Mouse (Mus musculus) left cerebral cortex, postnatal 36 days (tissue): ENCODE data around the gene Slc35f5. TPM values are rescaled to one million over a fixed set of nuclear protein-coding genes. Genes with fewer than 3 reads are reported as not detected.
"Not testable (repeated sequence)": the region's sequence is repeated elsewhere in the genome, so short reads cannot be mapped to it uniquely, and the experiment has no call there.

Experiments used
- DNase-seq, 2 experiments: peaks; one replicate each; pipeline ENCODE4 v3.0.0; 2021 to 2022; ENCODE audit warnings: low spot score in 2 of 2, mixed read lengths in 1 of 2
- intact Hi-C: fragments of 180-260 bp; cut with DNase I; formaldehyde crosslinking; loops from one replicate; pipeline ENCODE4 v1.15.1; 2025
- total RNA-seq, 2 experiments: library from RNA; stranded (reverse); gene quantifications; 2 replicates each; pipeline ENCODE4 v1.2.3; 2021

Slc35f5 gene
- 10 to 100 TPM; 22.8 to 24.4 TPM for total RNA-seq

DNA sequence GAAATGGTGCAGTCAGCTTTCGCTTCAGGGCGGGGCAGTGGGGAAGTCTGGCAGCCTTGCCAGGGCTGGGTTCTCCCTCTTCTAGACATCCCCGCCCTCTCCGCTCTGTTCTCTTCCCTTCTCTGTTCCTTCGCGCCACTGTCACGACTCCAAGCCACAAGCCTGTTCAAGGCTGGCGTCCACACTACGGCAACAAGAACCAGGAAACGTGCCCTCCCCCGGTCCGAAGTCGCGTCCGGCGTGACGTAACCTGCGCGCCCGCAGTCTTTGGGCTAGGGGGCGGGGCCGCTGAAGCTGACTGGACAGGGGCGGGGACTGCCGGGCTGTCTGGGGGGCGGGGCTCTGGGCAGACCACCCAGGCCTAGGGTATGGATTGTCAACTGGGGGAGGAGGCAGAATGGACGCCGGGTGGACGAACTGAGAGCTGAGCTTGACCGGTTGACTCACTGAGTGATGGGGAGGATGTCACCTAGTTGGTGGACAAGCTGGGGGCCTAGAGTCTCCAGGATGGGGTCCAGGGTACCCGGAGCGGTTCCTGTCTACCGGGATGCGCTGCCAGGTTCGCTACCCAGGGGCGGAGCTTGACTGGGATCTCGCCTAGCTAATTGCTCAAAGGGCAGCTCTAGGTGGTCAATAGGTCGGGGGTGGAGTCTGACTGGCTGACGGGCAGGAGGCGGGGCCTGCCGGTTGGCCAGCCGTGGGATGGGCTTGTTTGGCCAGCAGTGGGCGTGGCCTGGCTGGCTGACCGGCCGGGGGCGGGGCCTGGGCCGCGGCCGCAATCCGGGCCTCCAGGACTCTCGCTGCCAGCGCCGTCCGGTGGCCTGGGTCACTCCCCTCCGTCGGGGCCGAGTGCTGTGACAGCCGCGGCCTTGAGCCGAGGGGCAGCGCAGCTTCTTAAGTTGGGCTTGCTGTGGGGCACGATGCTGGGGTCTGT, at the start of gene Slc35f5:
Slc35f5 (plus strand) TSS at position 337 of the 934 bp plus-strand sequence.
- intact Hi-C loops: loop anchor here (1.0 to 10.0 kb wide), 2 partner anchors 125 to 156 kb away; partner anchors contain the start of gene Actr3
- peak; percentile 95 to 97 for DNase-seq

DNA sequence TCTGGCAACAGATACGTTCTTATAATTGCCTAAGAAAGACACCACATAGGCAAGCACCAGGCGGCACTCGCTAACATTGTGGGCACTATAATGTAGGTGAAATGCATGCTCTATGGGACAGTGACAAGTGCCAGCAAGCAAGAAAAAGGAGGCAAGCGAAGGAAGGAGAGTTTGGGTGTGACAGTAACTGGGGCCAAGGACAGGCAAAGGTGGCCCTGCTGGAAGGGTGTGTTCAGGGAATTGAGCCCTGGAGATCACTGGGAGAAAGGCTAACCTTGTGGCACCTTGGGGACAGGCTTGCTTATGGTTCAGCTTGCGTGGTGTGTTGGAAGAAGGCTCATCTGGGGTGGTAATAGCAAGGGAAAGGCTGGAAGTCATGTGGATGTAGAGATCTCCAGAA, 45.7 kb upstream of the Slc35f5 start:
- no peak for DNase-seq
- intact Hi-C loops: no loop called here

DNA sequence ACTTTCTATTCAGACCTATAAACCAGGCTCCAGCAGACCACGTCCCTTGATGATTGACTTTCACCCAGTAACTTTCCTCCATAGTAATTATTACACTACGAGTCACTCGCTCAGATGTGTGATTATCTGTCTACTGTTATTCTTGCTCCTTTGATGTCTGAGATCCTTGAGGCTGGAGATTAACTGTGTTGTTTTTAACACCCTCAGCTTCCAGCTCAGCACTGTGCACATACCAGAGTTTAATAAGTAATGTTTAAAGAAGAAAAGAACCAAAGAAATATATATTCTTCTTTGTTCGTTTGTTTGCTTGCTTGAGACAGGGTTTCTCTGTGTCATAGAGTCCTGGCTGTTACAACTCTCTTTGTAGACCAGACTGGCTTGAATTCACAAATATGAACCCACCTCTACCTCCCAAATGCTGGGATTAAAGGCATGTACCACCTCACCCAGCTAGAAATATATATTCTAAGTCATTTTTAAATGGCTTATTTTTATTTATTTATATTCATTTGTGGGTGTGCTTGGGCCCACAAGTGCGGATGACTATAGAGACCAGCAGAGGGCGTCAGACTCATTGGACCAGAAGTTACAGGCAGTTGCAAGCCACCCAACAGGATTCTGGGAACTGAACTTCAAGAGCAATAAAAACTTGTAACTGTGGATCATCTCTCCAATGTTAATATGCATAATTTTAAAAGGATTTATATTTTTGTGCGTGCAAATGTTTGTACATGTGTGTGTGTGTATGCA, 43.3 kb upstream of the Slc35f5 start:
- DNase-seq: no peak

DNA sequence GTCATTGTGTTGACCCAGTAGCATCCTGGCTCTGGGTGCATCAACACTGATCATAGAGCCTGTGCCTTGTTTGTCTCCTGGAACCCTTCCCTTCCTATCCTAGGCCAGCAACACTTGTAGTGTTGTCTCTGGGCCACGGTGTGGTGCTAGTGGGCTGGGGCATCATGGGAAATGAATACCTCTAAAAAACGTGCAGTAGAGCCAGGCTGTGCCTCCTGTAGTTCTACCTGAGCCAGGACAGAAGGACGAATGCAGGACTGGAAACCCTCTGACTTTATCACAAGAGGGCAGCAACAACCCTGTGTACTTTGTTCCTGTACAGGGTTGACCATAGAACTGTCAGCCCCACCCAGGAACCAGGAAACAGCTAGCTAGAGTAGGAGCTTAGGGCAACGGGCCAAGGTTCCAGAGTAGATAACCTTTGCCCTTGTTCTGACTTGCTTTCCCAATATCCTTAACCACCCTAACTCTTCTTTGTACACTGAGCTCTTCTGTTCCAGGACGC, 41.2 kb upstream of the Slc35f5 start:
- no peak for DNase-seq
- intact Hi-C loops: no loop called here

More for the DNA sequence above, 43.3 kb upstream of the Slc35f5 start:
- intact Hi-C loops: no loop called here

DNA sequence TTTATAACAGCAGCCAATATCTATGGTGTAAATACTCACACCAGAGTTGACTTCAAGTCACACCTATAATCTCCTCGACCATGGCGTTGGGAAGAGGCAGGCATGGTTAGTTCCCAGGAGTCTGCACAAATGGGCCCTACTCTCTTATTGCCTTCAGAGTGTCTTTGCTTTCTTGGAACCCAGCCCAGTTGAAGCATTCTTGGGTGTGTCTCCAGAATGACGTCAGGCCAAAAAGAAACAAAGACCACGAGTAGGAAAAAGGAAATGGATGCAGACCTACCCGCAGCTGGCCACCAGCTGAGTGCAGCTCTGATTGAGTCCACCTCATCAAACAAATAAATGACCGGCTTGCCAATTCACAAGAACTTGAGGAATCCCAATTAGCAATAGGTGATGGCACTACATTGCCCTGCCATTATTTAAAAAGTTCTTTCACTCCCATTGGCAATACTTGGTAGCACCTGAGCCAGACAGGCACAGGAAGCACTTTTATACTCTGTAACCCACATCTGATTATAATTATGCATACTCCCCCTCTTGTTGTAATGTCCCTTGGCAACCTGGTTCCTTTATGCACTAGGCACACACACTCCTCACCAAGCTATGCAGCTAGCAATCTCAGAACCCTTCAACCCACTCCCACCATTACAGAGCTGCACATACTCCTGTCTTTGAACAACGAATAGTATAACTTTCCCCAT, 34.3 kb upstream of the Slc35f5 start:
- no peak for DNase-seq
- intact Hi-C loops: no loop called here

DNA sequence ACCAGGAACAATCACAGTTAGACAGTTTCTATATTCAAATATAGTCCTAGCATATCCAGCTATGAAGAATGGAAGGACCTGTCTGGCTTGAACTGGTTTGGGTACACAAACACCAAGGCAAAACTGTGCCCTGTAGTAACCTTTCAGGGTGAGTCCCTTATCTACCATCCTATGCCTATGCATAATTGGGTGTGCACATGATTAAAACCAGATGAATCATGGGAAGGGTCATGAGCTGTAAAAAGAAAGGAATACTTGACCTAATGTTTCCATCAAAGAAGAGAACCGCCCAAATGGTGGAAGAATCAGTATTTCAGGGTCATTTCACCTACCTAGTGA, 33.8 kb upstream of the Slc35f5 start:
- DNase-seq: no peak
- intact Hi-C loops: no loop called here

DNA sequence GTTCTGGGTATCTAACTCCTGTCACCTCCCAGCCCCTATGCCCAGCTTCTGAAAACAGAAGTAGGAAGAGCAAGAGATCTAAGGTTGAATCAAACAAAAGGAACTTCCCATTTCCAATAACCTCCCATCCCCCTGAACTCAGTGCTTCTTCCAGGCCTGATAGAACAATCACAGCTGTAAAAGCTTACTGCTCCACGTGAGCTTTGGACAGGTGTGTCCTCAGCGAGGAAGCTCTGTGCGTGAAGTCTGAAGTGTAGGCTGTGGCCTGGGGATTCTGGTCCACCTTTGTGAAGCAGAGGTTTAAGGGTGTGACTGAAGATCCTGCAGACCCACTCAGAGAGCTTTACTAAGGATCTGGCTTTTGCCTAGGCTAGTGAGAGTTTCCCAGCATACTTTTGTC, 33.0 kb upstream of the Slc35f5 start:
- DNase-seq: no peak
- intact Hi-C loops: no loop called here

DNA sequence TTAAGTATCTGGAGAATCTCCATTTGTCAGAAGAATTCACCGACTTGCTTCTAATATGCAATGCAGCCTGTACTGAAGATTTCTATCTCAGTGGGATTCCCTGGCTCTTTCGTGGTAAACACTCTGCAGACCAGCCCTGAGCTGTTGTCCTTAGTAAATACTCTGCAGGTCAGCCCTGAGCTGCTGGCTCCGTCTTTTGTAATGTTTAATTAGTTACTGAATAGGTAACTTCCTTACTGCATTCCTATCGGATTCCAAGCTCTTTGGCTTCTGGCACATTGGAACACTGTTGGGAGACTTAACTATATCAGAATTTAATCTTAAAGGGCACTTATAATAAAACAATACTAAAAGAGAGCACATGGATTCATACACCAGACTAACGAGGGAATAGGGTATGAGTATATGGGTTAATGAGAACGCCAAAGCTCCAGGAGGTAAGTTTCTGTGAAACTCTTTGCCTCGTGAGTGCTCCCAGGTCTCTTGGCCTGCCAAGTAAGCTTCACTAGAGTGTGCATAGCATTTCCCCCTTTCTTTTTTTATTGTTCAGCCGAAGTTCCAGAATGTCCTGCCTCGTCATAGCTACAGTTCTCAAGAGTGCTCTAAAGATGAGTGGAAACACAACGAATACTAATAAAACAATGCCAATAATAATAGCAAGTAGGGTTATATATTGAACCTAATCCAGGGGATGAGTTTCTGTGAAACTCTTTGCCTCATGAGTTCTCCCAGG, 27.0 kb upstream of the Slc35f5 start:
- DNase-seq, intact Hi-C loops: not testable (repeated sequence)

DNA sequence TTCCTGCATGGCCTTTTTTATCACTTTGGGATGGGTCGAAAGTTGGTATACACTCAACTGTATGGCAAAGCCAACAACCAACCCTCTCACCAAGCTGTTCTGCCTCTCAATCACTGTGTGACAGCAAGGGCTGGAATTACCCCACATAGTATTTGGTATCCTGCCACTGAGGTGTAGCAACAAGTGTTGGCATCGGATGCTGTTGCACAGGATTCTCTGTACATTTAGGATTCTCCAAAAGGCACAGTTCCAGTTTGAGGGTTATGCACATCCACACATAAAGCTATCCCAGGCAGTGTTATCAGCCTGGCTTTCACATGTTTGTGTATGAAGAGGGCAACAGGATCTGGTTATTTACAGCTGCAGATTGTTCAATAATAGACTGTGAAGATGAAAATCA, 23.3 kb upstream of the Slc35f5 start:
- intact Hi-C loops: no loop called here
- DNase-seq: no peak

DNA sequence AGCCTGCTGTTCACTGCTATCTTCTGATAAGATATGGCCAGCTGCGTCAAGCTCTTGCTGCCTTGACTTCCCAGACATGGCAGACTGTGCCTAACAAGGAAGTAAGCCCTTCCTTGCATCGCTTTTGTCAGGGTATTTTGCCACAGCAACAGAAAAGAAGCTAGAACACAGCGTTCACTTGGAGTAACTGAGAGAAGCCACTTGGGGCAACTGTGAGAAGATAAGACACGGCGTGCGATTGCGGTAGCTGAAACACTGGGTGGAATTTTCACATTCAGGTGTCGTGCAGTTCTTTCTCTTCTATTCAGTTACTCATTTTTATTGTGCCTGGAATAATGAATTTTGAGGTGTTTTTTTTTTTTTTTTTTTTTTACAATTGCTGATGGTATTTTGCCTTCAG, 22.6 kb upstream of the Slc35f5 start:
- no peak for DNase-seq
- intact Hi-C loops: no loop called here

DNA sequence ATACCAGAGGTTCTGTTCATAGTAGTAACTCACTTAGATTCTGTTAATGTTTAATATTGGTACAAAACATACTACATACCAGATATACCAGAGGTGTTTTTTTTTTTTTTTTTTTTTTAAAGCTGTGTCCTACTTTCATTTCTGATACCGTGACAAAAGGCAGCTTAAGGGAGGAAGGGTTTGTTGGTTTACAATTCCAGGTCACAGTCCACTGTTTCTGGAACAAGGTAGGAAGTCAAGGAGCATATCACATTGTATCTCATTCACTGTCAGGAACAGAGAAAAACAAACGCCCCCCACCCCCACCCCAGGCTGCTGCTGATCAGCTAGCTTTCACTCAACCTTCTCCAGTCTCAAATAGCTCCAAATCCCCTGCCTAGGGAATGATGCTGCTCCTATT, 21.1 kb upstream of the Slc35f5 start:
- intact Hi-C loops: no loop called here
- DNase-seq: no peak

DNA sequence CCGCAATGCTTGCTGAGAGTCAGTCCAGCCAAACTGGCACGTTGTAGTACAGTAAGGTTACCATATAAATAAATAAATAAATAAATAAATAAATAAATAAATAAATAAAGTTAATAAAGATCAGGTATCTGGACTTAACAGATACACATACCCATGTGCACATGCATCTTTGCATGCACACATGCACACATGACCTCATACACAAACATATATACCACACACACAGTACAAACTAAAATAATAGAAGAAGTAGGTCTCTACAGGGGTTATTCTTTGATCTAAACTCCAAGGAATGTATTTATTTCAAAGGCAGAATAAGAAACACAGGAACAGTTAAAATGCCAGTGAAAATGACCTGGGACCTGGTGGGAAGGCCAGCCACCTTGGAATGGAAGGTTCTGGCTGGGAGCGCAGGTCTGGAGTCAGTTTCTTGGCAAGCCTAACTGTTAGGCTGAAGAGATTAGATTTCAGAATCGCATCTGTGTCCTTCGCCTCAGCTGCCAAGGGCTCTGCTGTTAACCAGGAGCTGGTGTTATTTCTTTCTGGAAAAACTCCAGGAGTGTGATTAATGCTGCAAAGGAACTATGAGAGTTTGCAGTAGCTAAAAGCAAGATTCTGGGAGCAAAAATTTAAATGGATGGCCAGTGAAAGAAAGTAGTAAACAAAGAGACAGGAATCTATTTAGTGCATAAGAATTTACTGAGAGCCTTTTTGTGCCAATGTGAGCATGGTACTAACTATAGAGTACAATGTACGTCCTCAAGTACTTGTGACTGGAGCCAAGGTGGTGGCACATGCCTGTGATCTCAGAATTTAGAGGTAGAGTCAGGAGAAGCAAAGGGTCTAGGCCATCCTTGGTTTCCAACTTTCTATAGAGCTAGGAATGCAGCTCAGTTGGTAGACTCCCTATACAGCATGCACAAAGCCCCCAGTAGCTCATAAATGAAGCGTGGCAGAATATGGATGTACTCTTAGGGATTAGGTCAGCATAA, 18.1 kb upstream of the Slc35f5 start:
- DNase-seq: no peak
- intact Hi-C loops: no loop called here

DNA sequence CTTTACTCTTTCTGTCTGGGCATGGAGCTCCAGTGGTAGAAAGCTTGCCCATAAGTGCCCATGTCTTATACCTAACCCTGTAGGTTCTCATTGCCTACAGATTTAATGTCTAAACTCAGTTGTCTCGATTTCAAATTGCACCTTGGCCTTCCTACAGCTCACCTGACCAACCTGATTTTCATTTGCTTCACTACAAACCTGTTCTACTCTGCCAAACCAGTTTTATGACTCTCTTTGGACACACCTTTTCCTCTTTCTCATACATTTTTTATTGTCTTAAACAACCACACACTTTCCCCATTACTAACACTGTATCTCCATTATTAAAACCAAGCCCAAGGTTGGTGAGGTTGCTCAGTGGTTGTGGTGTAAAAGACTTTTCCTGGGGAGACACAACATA, 10.5 kb upstream of the Slc35f5 start:
- no peak for DNase-seq
- intact Hi-C loops: no loop called here

DNA sequence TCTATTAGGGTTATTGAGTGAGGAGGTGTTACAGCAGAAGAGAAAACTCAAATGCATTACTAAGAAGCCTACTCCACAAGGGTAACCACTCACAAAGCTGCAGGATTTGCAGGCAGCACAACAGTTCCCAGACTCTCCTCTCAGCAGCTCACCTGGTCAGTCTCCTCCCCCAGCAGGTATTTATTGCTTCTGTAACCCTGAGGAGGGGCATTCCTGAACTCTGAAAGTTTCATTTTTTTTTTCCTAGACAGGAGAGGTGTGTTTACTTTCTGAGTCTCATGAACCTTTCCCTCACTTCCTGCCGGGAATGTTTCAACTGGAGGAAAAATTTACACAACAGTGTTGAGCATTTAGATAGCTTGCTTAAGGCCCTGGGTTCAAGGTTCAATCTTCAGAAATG, 10.0 kb upstream of the Slc35f5 start:
- intact Hi-C loops: no loop called here
- DNase-seq: no peak

DNA sequence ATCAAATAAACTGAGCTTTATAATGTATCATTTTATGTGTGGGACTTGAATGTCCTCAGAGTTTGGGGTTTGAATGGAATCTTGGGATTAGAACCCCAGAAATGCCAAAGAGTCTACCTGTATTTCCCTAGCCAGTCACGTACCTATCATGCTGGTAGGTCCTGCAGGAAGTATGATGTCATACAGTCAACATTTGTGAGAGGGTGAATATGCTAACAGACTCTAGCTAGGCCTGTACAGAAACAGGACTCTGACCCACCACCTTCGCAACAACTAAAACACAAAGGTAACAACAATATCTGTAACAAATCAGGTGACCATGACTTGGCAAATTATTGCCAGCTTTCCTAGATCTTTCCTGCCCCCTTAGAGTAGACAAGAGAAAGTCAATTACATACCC, 8.8 kb upstream of the Slc35f5 start:
- intact Hi-C loops: no loop called here
- no peak for DNase-seq

DNA sequence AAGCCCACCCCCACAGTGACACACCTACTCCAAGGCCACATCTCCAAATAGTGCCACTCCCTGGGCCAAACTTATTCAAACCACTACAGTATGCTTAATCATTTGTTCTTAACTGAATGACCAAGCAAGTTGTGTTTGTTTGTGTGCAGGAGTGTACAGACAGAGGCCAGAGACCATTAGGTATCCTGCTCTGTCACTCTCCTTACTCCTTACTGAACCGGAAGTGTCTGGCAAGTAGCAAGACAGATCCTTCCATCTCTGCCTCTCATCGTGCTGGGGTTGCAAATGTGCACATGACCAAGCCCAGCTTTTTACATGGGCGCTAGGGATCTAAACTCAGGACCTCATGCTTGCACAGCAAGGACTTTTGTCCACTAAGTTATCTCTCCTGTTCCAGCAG, 1.1 kb upstream of the Slc35f5 start:
- intact Hi-C loops: loop anchor here (5.0 kb wide), 1 partner anchor 107 kb away; no protein-coding TSS in a partner anchor
- no peak for DNase-seq

DNA sequence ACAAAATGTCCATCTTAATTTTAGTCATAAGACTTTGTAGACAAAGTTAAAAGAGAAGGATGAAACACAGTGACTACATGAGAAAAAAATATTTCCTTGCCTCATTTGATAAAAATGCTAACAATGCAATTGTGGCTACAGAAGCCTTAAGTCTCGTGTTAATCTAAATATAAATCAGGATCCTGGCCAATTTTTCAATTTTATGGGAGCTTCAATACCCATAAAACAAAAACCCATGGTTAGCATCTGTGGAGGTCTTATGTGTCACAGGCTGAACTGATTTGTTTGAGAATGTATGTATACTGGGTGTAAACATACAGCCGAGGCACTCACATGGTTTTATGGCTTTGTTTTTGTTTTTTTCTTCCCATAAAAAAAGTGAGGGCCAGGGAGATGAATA, 674 bp upstream of the Slc35f5 start:
- no peak for DNase-seq
- intact Hi-C loops: loop anchor here (1.0 to 10.0 kb wide), 3 partner anchors 107 to 155 kb away; partner anchors contain the start of gene Actr3

DNA sequence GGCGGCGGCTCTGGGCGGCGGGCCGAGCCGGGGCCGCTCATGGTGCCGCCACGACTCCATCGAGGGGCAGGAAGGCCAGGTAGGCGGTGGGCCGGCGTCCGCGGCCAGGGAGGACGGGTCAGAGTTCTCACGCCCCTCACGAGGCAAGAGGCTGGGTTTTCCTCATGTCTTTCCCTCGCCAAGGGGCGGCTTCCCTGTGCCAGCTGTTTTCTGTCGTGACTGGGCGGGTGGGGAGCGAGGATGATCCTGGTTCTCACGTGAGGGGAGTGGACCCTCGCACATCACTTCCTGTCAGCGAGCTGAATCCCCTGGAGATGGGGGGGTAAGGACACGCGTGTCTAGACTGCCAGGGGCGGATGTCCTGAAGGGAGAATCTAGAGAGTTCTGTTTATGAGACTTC, 811 bp downstream of the Slc35f5 start:
- intact Hi-C loops: loop anchor here (10.0 kb wide), 1 partner anchor 156 kb away; no protein-coding TSS in a partner anchor
- no peak for DNase-seq
